Mouse (Mus musculus): ENCODE results near the gene Zbtb14. TPM values are rescaled to one million over a fixed set of nuclear protein-coding genes. Genes with fewer than 3 reads are reported as not detected.

Gene Zbtb14
- total and polyA plus RNA-seq, 2 experiments from 2014 or later, result 19.2 to 19.5 TPM

DNA sequence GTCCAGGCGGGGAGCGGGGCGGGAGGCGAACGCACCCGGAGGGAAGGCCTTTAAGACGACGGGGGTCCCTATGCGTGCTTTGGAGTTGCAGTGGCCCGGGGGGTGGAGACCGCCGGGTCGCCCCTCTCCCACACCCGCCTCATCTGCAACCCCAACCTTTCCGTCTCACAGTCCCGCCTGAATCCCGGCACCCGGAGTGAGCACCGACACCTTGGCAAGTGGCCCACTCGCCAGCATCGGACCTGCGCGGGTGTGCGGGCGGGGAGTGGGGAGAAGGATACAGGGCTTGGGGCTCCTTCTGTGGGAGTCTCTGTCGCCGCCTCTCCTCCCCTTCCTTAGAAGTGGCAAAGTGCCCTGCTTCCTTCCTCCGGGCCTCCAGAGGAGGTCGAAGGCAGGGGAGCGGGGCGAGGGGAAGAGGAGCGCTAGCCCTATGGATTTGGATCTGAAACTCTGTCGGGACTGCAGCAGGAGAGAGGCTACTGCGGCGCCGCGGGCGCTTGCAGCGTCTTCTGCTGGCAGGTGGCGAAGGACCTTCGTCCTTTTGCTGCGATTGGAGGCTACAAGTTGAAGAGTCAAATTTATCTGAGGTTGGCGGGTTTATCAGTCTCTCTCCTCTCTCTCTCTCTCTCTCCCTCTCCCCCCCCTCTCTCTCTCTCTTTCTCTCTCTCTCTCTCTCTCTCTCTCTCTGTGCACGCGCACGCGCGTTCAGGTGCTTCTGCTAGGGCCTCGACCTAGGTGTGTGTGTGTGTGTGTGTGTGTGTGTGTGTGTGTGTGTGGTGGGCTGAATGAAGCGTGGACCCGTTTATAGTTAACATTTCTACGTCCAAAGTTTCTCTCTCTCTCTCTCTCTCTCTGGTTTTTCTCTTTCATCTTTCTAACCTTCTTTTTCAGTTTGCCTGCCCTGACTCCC lies 57.0 kb downstream of the Zbtb14 start:
- no peaks in the 10 kb centered on the region for H3K9me3 ChIP-seq (ENCODE audit: low read length)
- no peak for TF ChIP-seq CTCF (IDR thresholded peaks at IDR 0.05; ENCODE audit: low read depth)
- H3K4me2 ChIP-seq (ENCODE audit: low read depth, low read length), result peak overlapping the region; percentile 92
- H3K27ac ChIP-seq, result no peak overlapping the region
- H3K4me1 ChIP-seq (ENCODE audit: insufficient read depth, low read length), result no peaks in the 10 kb centered on the region
- peak overlapping the region; percentile 45 for H3K9ac ChIP-seq (replicated peaks; ENCODE audit: low read length)
- peak; percentile 27 for DNase-seq (ENCODE audit: low spot score)
- peak; percentile 72 for ATAC-seq
- H3K36me3 ChIP-seq (ENCODE audit: insufficient read depth, low read length), result no peaks in the 10 kb centered on the region
- H3K27me3 ChIP-seq (ENCODE audit: insufficient read depth, low read length), result peaks cover 17% of the 10 kb centered on the region
- H3K4me3 ChIP-seq (ENCODE audit: low read length), result peak overlapping the region; percentile 59
- under 1% methylated on average over 50 of the region's 52 CpGs for WGBS

Other genes starting within 250 kb of the Zbtb14 start
- 1.4 and 2.3 TPM in 2 replicates for gene Akain1, start 56.3 kb downstream of the Zbtb14 start, total RNA-seq (2014; rRNA removed)
- gene Akain1, start 56.3 kb downstream of the Zbtb14 start, polyA plus RNA-seq (2015; fragmentation: Nextera tagmentation; extraction: Ambion mirVana), result 1.9 and 2.3 TPM in 2 replicates